ENCODE assay signal across 7 mouse cellular contexts in genomic region chr14:61172548-61173158, GRCm38 (mm10). TPM values are rescaled to one million over a fixed set of nuclear protein-coding genes. Genes with fewer than 3 reads are reported as not detected.
DNase-seq lines count a peak whose midpoint lies in the region; ATAC-seq lines count a peak whose summit lies in the region.

No protein-coding gene starts in this region.

- H3K9me3 ChIP-seq in intestine, embryonic 14.5 days (ENCODE audit: control insufficient read depth, low read length): no peaks in the 10 kb centered on the region
- H3K9me3 ChIP-seq in midbrain, embryonic 10.5 days (replicated peaks): no peaks in the 10 kb centered on the region

- peak; percentile 99 for ATAC-seq in intestine, embryonic 14.5 days (replicated peaks; ENCODE audit: low FRiP score, low TSS enrichment, low read depth)

- H3K4me2 ChIP-seq in intestine, embryonic 14.5 days (ENCODE audit: low read length): peak overlapping the region; percentile 72

- H3K9ac ChIP-seq in intestine, embryonic 14.5 days (ENCODE audit: low read length): peak overlapping the region; percentile 72

- no peaks in the 10 kb centered on the region for H3K36me3 ChIP-seq in intestine, embryonic 14.5 days (ENCODE audit: control insufficient read depth, insufficient read depth, low read length)
- no peaks in the 10 kb centered on the region for H3K36me3 ChIP-seq in midbrain, embryonic 10.5 days

- peaks cover 7% of the 10 kb centered on the region; the same call in 1 of the 2 replicates for H3K4me1 ChIP-seq in intestine, embryonic 14.5 days (replicated peaks; ENCODE audit: control insufficient read depth, insufficient read depth, low read length)
- H3K4me1 ChIP-seq in midbrain, embryonic 10.5 days: peaks cover 13% of the 10 kb centered on the region

- H3K4me3 ChIP-seq in intestine, embryonic 14.5 days (ENCODE audit: low read depth, low read length): peak overlapping the region; percentile 67
- peak overlapping the region; percentile 63 for H3K4me3 ChIP-seq in midbrain, embryonic 10.5 days

- under 1% methylated on average over 52 of the region's 52 CpGs for WGBS in intestine, embryonic 14.5 days
- under 1% methylated on average over 52 of the region's 52 CpGs for WGBS in midbrain, embryonic 10.5 days

- peaks cover 4% of the 10 kb centered on the region; the same call in 1 of the 2 replicates for H3K27me3 ChIP-seq in intestine, embryonic 14.5 days (replicated peaks; ENCODE audit: control insufficient read depth, insufficient read depth, low read length)
- H3K27me3 ChIP-seq in midbrain, embryonic 10.5 days (ENCODE audit: low read depth, poor library complexity, severe bottlenecking): peaks cover 18% of the 10 kb centered on the region; the same call in 1 of the 2 replicates

- intact Hi-C loops in left cerebral cortex, postnatal 14 days (cut with DNase I): no loop called here

- H3K27ac ChIP-seq in intestine, embryonic 14.5 days (ENCODE audit: low read depth): peak overlapping the region; percentile 84
- H3K27ac ChIP-seq in midbrain, embryonic 10.5 days (replicated peaks): peak overlapping the region; percentile 94

- peak; percentile 100 for DNase-seq in adrenal gland, adult (ENCODE audit: inconsistent age in 2 of 2, low spot score in 1 of 2)
- peak; percentile 100 for DNase-seq in embryo, embryonic 10.5 days (ENCODE audit: low spot score)
- DNase-seq in gastrocnemius, postnatal 25 days: peak; percentile 100
- peak; percentile 99 for DNase-seq in intestine, embryonic 14.5 days (ENCODE audit: low spot score)
- peak; percentile 98 for DNase-seq in left cerebral cortex, postnatal 14 days (ENCODE audit: low spot score in 2 of 2)
- DNase-seq in midbrain, embryonic 10.5 days (ENCODE audit: low spot score): peak; percentile 100
- DNase-seq in right cerebral cortex, postnatal 4 days: peak; percentile 93

RNA-seq across cellular contexts. Expression of gene Sacs, which starts 34.4 kb away (rescaled TPM):
- total RNA-seq in gastrocnemius, postnatal 25 days (2021): 10 to 100 TPM; 15.8 to 17.2 TPM
- polyA plus RNA-seq in intestine, embryonic 14.5 days (2014; fragmentation: Nextera tagmentation; extraction: Ambion mirVana): 3.7 and 4.5 TPM in 2 replicates
- total RNA-seq in left cerebral cortex, postnatal 14 days (2021): 10 to 100 TPM; 56.6 to 62.7 TPM
- 2.9 and 3.3 TPM in 2 replicates for polyA plus RNA-seq in midbrain, embryonic 10.5 days (2016; fragmentation: Nextera tagmentation; extraction: Ambion mirVana)

Comparison
In these comparisons a context has a peak if more than half of its experiments do, and no peak if none do; other contexts are left out.
1. Peak in every context shown above with its lines: DNase-seq, ATAC-seq, H3K4me3 ChIP-seq and H3K27ac ChIP-seq.